Mouse (Mus musculus) retina, postnatal 7 days (tissue): ENCODE measurements around the gene Nup62.
A peak's percentile ranks its signal among the peaks of the same experiment; 100 is the strongest.

Experiments used
- DNase-seq: peaks from one replicate; pipeline ENCODE4 v3.0.0-alpha.2; 2012; ENCODE audit warnings: low read depth, low spot score

Gene Nup62

GRCm38 (mm10) chr7:44815721-44816469 lies at the start of gene Nup62, which contains the start of gene Il4i1:
Gene Nup62 (plus strand): TSS chr7:44816088.
Gene Il4i1 (plus strand): TSS chr7:44816387.
- DNase-seq, result peak; percentile 99

GRCm38 (mm10) chr7:44768129-44768528 lies 47.8 kb upstream of the Nup62 start:
- no peak for DNase-seq

DNA sequence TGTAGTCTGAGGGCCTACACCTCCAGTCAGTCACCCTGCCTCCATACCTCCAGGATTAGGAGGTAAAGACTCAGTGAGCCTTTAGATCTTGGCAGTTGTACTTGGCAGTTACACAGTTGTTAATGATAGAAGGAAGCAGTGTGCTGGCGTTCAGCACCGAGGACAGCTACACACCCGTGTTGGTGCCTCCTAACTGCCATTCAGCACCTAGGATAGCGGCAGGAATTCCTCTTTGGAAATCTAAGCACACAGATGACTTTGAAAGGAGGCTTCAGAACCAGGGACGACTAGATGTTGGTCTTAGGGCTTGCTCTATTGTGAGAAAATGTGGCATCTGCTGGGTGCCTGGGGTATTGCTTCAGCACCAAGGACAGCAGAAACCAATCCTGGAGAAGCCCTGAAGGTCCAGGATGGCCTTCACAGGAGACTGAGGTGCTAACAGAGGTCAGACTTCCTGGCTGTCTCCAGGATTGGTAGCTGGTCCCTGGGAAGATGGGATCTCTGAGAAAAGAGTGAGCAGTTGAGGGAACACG lies 45.8 kb upstream of the Nup62 start:
- no peak for DNase-seq

DNA sequence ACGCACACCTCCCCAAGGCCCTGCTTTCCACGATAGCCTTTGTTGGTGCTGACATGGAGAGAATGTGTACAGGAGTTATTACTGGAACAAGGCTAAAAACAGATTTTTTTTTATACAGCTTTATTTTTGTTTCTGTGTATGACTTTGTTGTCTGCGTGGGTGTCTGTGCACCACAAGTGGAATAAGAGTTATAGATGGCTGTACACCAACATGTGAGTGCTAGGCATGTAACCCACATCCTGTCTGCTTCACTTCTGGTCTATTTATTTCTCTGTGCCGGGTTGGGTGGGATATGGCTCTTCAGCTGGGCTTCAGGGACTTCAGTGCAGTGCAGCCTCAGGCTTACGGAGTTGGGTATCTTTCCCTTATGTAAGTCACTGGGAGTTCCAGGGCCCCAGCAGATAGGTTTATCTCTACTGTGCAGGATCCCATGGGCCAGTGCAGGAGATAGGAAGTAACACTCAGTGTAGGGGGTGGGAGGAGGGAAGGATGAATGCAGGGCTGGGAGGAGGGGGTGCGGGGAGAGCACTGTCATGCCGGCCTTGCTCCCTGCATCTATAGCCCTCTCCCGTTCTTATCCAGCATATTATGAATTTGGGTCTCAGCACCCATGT lies 43.2 kb upstream of the Nup62 start:
- DNase-seq, result no peak

DNA sequence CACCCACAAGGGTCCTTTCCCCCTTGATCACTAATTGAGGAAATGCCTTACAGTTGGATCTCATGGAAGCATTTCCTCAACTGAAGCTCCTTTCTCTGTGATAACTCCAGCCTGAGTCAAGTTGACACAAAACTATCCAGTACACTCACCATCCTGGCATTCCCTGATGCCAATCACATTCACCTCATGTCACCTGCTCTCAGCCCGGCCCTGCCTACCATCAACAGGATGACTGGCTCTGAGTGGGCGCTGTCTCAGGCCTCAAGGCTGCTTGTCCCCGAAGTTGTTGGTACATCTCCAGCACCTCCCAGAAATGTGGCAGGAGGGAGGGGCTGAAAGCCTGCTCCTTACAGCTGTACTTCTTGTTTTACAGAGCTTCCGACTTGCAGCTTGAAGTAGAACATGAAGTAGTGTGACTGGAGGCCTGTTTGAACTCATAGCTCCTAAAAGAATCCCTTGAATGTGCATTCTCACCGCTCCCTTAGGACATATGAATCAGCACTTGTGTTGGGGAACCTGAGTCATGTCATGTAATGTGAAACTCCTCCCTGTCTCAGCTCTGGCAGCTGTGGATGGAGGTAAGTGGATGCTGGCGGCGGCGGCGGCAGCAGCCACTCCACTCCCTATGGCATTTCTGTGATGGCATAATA lies 38.9 kb upstream of the Nup62 start:
- DNase-seq, result no peak

DNA sequence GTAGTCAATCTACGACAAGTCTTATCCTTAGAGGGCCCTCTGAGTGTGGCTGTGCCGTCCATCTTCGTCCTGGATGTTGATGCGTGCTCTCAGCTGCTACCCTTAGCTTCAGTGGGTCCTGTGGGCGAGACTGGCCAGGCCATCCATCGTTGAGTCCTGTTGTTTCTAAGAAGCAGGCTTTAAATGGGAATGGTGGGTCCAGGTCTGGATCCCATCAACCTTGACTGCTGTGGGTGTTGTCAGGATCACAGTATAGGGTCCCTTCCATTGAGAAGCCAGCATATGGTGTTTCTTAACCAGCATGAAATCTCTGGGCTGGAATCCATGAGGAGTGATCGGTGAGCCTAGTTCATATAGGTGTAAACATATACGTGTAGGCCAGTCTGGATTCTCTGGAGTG lies 35.8 kb upstream of the Nup62 start:
- no peak for DNase-seq

DNA sequence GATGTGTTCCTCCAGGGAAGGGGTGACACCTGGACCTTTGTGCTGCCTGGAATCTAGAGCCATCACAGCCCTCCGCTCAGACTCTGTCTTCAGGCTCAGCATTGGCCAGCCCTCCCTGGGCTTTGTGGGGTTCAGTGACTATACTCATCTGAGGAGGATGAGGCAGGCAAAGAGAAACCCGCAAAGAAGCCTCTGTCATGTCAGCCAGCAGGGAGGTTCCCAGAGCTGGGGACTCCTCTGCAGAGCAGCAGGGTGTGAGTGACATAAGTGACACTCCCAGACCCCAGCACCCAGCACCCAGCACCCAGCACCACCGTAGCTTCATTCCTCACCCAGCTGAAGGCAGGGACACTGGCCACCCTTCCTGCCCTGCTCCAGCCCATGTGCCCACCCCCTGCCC lies 26.4 kb upstream of the Nup62 start:
- no peak for DNase-seq

DNA sequence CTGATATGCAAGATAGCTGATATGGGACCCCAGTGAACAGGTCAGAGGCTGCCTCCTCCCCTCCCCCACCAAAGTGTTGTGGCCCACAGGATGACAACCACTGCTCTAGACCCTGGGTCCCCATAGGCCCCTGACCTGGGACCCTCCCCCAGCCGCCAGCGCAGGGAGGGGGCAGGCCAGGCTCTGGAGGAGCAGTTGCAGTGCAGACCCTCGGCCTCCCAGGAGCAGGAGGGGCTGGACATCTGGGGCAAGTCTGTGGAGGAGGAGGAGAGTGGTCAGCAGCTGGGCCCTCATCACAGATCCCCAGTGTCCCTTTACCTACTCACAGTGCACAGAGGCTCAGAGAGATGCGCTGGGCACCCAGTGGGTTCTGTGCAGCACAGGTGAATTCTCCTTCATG lies 25.8 kb upstream of the Nup62 start:
- no peak for DNase-seq

DNA sequence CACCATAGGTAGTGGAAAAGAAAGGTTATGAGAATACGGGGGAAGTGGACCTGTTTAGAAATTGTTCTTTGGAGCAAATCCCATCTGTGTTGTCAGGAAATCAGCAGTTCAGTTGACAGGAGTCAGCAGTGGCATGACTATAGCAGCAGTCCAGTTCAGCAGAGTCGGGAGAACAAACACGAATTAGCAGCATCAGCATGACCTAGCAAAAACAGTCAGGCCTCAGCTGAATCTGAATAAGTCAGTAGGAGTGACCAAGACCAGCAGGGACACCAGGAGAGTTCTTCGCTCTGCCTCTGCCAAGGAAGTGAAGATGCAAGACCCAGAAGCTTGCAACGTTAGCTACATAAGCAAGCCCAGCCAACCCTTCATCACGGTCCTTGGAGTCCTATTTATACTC lies 23.1 kb upstream of the Nup62 start:
- DNase-seq, result no peak

- DNase-seq, result no peak
Measured at GRCm38 (mm10) chr7:44808927-44809326, 7.0 kb upstream of the Nup62 start.

- no peak for DNase-seq
Measured at GRCm38 (mm10) chr7:44809466-44809865, 6.4 kb upstream of the Nup62 start.

- DNase-seq, result no peak
Measured at GRCm38 (mm10) chr7:44810365-44810764, 5.5 kb upstream of the Nup62 start.

- no peak for DNase-seq
Measured at GRCm38 (mm10) chr7:44810819-44811557, 4.9 kb upstream of the Nup62 start.

- no peak for DNase-seq
Measured at GRCm38 (mm10) chr7:44812651-44813325, 3.1 kb upstream of the Nup62 start.

DNA sequence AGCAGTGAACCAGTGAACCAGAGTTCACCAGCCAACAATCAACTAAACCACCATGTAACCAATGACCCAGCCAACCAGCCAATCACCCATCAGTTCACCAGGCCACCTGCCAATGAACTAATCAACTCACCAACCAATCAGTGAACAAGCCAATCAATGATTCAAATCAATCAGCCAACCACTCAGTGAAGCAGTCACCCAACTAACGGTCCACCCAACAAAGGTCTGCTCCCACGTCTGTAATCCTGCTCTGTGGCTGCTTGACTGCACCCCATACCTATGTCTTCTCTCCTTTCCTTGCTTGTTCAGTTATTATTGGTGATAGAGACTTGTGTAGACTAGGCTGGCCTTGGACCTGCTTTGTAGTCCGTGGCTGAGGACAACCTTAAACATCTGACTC lies 1.9 kb upstream of the Nup62 start:
- DNase-seq, result no peak

DNA sequence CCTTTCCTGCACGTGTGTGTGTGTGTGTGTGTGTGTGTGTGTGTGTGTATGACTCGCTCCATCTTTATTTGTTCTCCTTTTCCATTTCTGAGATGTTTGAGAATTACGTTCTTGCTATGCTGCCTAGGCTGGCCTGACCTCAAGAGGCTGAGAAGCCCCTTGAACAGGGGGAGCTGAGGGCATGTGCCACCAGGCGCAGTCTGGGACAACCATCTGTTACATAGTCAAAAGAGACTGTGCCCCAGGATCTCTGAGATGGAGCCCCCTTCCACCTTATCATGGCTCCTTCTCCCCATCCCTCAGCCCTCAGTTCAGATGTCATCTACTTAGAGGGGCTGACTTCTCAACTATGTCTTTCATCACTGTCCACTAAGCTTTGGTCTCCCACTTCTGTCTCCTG lies 1.5 kb upstream of the Nup62 start:
- DNase-seq, result no peak

GRCm38 (mm10) chr7:44814952-44815553 lies 835 bp upstream of the Nup62 start:
- DNase-seq, result no peak

DNA sequence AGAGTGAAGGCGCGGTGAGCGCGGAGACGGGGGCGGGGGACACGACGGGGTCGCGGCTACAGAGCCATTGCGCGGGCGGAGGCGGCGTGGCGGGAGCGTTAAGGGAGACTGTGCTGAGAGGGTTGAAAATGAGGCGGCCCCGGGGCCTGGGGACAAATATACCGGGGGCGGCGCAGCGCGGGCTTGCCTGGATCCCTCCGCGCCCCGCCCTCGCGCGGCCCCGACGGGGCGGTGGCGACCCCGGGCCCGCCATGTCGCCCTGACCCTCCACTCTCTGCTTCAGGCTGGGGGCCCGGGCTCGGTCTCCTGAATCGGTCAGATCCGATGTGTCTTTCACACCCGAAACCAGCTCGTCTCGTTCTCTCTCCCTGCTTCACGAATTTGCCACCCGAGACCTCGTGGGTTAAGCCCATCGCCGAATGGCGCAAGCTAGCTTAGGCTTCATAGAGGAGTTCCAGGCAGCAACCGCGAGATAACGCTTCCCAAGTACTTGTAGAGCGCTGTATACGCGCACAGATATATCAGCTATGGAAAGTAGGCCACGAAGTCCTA lies 658 bp downstream of the Nup62 start, which contains the start of gene Atf5:
Gene Atf5, minus strand, starts transcription at position 189 of the 552 bp plus-strand sequence.
- no peak for DNase-seq

DNA sequence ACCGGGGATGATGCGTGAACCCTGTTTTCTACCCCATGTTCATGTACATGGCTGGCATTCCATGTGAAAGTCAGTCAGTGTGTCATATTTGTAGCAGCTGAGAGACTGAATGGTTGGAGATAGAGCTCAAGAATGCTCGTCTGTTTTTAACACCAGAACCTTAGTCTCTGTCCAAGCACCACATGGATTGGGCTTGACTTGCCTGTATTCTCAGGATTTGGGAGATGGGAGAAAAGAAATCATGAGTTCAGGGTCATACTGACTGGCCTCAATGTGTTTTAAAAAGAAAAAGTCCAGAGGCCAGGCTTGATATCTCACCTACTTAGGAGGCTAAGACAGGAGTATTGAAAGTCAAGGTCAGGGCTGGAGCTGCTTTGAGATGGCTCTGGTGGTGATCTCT lies 1.6 kb downstream of the Nup62 start:
- DNase-seq, result no peak

- DNase-seq, result no peak
Measured at GRCm38 (mm10) chr7:44818164-44818563, 2.3 kb downstream of the Nup62 start.
